Mouse (Mus musculus) erythroblast, embryonic 14.5 days (primary cell): ENCODE measurements around the gene Prdx6b.

ENCODE experiments used
- GATA1 ChIP-seq: IDR thresholded peaks from 2 replicates; pipeline ENCODE4 v1.6.1; 2012; ENCODE audit warnings: low read length, inconsistent platforms, mixed read lengths
- TAL1 ChIP-seq: IDR thresholded peaks from 3 replicates; pipeline ENCODE4 v1.6.1; 2012; ENCODE audit warnings: low read length, inconsistent platforms, mixed read lengths

- TF ChIP-seq GATA1 (no peak), TAL1 (no peak)
Measured at GRCm38 (mm10) chr2:80266894-80267293, 25.4 kb upstream of the Prdx6b start.
